ENCODE assay signal across 21 mouse cellular contexts in the genomic region with DNA sequence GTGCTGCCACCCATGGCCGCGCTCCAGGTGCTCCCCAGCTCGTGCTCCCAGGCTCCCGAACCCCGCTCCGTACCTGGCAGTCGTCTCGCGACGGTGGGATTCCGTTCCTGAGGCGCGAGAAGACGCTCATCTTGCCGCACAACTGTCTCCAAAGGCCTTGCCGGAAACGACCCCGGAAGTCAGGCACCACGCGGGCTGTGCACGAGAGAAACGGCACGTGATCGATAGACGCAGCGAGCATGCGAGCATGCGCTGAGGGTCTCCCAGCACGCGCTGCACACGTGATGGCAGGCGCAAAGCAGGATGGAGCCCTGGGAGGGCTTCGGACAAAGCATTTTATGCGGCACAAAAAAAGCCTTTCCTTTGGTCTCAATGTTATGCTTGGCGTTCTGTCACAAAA. TPM values are rescaled to one million over a fixed set of nuclear protein-coding genes. Genes with fewer than 3 reads are reported as not detected.
"Had no signal": no experiment of that assay in that cellular context is flagged by ENCODE, and none has a peak within 500 bp of the region (broad histone marks: within the 10 kb centered on the region; RNA-seq: fewer than 3 reads in every experiment).

A gene (minus strand): TSS at position 183 of the 400 bp plus-strand sequence.

- ATAC-seq: lung, postnatal 0 days; midbrain, embryonic 16.5 days had no signal

- H3K4me3 ChIP-seq: lung, embryonic 15.5 days; midbrain, embryonic 10.5 days; midbrain, embryonic 12.5 days; neural tube, embryonic 12.5 days had no signal

- H3K36me3 ChIP-seq: lung, embryonic 15.5 days; midbrain, embryonic 10.5 days; midbrain, embryonic 12.5 days; neural tube, embryonic 12.5 days had no signal

- H3K27ac ChIP-seq: liver, embryonic 14.5 days; lung, embryonic 15.5 days; midbrain, embryonic 10.5 days; midbrain, embryonic 12.5 days; neural tube, embryonic 12.5 days had no signal

- H3K4me1 ChIP-seq: lung, embryonic 15.5 days; midbrain, embryonic 10.5 days; midbrain, embryonic 12.5 days; neural tube, embryonic 12.5 days had no signal

- DNase-seq: lung, adult 18-20 months; lung, postnatal 4 days; midbrain, embryonic 14.5 days; right cerebral cortex, postnatal 14 days; thymus, adult 2 months; thymus, postnatal 25 days; thymus, postnatal 4 days had no signal

RNA-seq across cellular contexts. Expression of the gene that starts here (rescaled TPM):
- total RNA-seq: megakaryocyte, adult 5-6 weeks; neutrophil, adult 5-6 weeks had no signal
- polyA plus RNA-seq: liver, embryonic 16.5 days; lung, embryonic 15.5 days; lung, postnatal 0 days; midbrain, embryonic 10.5 days; midbrain, embryonic 12.5 days; neural tube, embryonic 12.5 days; neural tube, embryonic 14.5 days; spleen, adult 2 months; stomach, embryonic 14.5 days; thymus, adult 2 months; urinary bladder, adult 2 months had no signal
